Mouse (Mus musculus) cerebellum, adult 8-10 months (tissue): ENCODE data around the gene Pitx3.
"Not testable (repeated sequence)": the region's sequence is repeated elsewhere in the genome, so short reads cannot be mapped to it uniquely, and the experiment has no call there.

ENCODE experiments used
- DNase-seq: peaks from one replicate; pipeline ENCODE4 v3.0.0; 2022

Pitx3 gene

DNA sequence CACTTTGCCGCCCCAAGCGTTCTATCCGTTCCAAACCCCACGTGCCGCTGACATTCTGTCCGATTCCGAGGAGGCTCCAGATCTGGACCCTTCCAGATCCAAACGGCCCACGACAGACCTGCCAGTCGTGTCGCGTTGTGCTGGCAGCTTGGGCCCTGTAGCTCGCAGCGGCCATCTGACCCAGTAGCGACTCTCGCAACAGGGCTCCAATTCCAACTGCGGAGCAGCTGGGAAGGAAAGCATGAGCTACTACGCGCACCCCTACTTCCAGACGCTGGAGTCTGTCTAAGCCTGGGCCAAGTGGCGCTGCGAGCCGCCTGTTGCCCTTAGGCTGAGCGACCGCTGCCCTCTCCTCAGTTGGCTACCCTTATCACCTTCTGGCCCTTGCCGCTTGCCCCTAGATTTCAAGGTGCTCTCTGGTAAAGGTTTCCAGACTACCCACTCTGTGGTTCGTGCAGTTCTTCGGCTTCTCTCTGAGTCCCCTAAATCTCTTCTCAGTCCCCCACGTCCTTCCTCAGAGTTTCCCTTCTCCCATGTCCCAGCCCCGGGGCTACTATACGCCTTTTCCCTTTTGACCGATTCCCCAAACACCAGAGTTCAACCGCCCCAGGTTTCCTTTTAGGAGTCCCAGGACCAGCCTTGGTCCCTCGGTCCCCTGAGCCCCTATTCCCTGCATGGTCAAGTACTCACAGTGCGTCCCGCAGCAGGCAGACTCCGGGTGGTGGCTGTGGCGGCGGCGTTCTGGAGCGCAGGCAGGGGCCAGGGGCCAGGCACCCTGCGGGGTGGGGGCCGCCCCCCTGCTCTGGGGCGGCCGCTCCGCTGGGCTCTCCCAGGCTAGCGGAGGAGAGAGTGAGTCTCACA lies at the start of gene Pitx3:
Gene Pitx3, minus strand, starts transcription at position 816 of the 861 bp plus-strand sequence.
- DNase-seq, result peak; percentile 24

DNA sequence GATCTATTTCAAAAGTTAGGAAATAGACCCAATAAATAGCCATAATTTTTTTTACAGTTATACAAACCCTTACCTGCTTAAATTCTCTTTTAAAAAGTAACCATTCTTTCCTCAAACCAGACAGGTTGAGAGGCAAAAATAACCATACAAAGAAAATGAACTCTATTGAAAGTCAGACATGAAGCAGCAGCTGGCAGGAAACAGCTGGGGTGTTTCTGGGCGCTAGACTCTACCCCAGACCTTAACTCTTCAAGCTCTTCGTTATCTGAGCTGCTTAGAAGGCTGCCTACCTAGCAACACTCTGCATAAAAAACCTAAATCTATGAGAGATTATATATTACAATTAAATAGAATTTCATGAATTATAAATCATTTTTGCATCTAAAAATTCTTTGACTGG lies 39.1 kb upstream of the Pitx3 start:
- DNase-seq, result no peak

DNA sequence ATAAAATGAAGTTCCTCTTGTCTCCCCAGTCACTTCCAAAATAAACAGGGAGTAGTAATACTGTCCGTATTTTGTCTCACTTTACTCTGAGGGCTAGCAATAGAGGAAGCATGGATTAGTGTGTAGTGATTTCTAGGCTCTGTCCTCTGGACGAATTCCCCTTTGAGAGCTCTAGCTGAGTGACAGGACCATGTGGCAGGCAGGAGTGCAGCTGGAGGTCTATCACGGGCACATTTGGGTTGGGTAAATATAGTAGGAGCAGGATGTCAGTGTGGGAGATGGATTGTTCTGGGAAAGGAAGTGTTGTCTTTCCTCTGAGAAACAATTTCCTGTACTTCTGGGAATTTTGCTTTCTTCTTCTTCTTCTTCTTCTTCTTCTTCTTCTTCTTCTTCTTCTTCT lies 38.5 kb upstream of the Pitx3 start:
- DNase-seq, result no peak

- no peak for DNase-seq
Measured at GRCm38 (mm10) chr19:46182241-46182640, 34.1 kb upstream of the Pitx3 start.

DNA sequence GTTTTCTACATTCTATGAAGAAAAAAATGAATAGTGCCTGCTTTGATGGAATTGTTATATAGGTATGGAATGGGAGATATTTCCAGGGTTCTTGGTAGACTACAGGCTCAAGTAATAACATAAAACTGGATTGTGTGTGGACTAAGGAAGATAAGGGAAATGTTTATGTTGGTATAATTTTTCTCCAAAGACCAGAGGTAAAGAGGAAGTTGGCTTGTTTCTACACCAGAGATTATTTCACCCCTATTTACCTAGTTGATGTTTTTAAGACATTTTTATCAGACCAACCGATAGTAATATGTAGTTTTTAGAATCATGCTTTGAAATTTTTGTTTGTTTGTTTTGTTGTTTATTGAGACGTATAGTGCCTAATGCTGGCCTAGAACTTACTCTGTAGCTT lies 32.1 kb upstream of the Pitx3 start:
- no peak for DNase-seq

DNA sequence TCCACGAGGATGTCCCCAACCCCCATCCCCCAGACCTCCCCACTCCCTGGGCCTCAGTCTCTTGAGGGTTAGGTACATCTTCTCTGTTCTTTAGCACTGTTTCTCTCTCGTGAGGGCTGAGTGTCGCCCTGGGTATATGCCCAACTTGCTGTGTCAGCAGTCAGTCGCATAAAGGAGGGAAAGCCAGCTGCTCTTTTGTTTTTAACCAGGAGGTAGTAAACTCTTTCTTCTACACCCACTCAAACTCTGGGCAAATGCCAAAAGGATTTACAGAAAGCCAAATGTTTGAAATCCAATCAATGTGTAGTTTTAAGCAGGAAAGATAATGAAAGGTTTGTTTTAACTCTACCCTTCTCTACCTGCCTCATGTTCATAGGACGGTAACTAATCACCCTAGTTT lies 28.9 kb upstream of the Pitx3 start:
- DNase-seq, result no peak

DNA sequence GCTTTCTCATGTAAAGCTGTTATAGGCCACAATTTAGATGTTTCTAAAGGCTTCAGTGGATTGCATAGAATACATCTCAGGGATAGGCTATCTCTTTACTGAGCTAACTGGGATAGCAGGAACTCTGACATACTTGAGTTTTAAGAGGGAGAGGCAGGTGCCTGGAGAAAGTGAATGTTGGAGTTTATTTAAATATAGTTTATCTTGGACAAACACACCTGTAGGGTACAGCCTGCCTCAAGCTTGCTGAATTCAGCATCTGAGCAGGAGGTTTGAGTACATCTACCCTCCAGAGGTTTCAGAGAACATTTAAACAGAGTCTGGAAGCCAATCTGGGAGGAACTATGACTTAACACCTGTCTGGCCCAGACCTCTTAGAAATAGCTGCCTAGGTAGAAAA lies 27.0 kb upstream of the Pitx3 start:
- no peak for DNase-seq

- DNase-seq, result no peak
Measured at GRCm38 (mm10) chr19:46172541-46172940, 24.4 kb upstream of the Pitx3 start.

DNA sequence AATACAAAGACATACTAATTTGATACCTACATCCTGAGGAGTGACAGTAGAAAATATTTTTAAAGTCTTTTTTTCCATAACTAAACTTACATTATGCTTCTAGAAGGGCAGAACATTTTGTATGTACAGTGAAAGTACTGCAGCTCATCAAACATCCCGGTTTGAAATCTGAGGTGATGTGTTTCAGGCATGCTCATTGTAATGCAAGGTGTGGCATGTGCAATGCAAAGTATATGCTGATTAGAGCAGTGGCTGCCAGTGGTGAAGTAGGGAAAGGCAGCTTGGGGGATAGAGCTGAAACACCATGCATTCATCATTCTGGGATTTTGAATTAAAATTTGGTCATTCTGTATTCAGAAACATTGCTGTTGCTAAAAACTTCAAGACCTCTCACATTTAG lies 21.8 kb upstream of the Pitx3 start:
- no peak for DNase-seq

GRCm38 (mm10) chr19:46169396-46169795 lies 21.3 kb upstream of the Pitx3 start:
- DNase-seq, result no peak

DNA sequence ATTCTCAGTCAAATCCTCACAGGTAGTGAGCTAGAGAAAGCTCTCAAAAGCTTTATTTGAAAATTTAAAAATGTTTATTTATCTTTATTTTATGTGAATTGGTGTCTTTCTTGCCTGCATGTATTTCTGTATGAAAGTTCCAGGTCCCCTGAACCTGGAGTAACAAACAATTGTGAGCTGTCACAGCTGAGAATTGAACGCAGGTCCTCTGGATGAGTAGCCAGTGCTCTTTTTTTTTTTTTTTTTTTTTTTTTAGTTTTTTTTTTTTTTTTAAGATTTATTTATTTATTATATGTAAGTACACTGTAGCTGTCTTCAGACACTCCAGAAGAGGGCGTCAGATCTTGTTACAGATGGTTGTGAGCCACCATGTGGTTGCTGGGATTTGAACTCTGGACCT lies 19.0 kb upstream of the Pitx3 start:
- DNase-seq, result not testable (repeated sequence)

- no peak for DNase-seq
Measured at GRCm38 (mm10) chr19:46165950-46166349, 17.8 kb upstream of the Pitx3 start.

- DNase-seq, result peak; percentile 92
Measured at GRCm38 (mm10) chr19:46152127-46152803, 4.1 kb upstream of the Pitx3 start, which contains the start of gene Gbf1. Gene Gbf1, plus strand, starts transcription at chr19:46152509.

DNA sequence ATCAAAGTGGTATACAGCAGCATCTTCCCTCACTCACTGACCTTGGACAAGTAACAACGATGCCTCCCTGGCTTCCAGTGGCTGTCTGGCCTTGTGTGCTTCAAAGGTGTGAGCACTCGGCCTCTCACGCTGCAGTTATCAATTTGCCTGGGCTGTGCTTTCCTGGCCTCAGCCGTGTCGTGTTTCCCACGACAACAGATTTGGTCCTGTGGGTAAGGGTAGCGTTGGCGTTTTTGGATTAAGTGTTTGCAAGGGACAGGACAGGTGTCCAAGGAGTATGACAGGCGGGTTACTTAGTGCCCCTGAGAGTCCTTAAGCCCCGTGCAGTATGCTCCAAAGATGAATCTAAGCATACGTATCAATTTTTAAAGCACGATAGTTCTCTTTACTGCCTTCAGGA lies 965 bp upstream of the Pitx3 start:
- DNase-seq, result no peak

GRCm38 (mm10) chr19:46148372-46148760 lies 240 bp upstream of the Pitx3 start:
- DNase-seq, result no peak

DNA sequence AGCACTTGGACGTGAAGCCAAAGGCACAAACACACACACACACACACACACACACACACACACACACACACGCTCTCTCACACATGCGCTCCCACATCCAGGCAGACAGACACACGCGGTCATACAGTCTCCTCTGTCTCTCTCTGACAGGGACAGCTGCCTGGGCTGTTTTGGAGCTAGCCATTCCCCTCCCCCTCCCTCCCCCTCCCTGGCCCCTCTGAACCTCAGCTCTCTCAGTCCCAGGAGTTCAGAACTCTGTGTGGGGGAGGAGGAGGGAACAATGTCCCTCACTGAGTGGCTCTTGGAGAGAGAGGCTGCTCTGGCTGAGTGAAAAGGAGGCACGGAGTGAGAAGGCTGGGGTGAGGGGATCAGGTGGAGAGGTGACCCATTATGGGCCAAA lies 7.0 kb downstream of the Pitx3 start:
- no peak for DNase-seq

- no peak for DNase-seq
Measured at GRCm38 (mm10) chr19:46140324-46140723, 7.8 kb downstream of the Pitx3 start.

GRCm38 (mm10) chr19:46136639-46137580 lies 11.2 kb downstream of the Pitx3 start:
- DNase-seq, result peak; percentile 41

- peak; percentile 44 for DNase-seq
Measured at GRCm38 (mm10) chr19:46135789-46136638, 12.1 kb downstream of the Pitx3 start.

DNA sequence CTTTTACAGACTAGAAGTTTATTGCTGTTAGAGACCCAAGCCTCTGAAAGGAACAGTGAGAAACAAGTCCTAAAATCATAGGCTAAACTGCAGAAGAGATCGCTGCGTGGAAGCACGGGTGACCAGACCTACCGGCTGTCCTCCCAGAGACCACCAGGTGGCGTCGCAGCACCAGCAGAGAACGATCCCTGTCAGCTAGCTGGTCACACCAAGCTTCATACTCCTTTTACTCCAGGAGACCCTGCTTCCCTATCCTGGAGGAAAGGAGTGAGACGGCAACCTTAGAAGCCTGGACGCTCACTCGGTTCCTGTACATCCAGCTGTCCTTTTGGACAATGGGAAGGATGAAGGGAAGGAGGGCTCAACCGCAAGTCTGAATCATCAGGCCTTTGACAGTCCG lies 12.8 kb downstream of the Pitx3 start:
- peak; percentile 92 for DNase-seq

DNA sequence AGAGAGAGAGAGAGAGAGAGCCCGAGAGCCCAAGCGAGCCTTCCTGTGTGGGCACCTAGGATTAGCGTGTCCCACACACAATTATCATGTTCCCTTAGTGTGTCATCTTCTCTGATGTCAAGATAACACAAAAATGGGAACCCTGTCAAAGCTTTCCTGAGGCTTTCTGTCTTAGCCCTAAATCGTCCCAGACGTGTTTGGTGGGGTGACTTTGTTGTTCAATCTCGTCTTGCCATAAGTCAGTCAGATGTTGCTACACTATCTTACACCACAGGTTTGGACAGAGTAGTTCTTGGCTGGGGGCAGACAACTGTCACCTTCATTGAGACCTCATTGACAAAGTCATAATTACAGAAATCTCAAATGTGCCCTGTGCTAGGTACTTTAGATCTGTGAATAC lies 15.5 kb downstream of the Pitx3 start:
- DNase-seq, result no peak
